Mouse (Mus musculus): ENCODE measurements around the gene Ccdc116.

GRCm38 (mm10) chr16:17181382-17181781, 34.4 kb upstream of the Ccdc116 start:
- TF ChIP-seq GATA1 (IDR thresholded peaks at IDR 0.05; ENCODE audit: borderline replicate concordance, low read length) (no peak), FLI1 (IDR thresholded peaks at IDR 0.05; ENCODE audit: low read length) (no peak)
